Mouse (Mus musculus) cerebellum, postnatal 36 days (tissue): ENCODE data around the gene H2-Q1.
"Not testable (repeated sequence)": the region's sequence is repeated elsewhere in the genome, so short reads cannot be mapped to it uniquely, and the experiment has no call there.

Experiments used
- DNase-seq, 2 experiments: peaks; one replicate each; pipeline ENCODE4 v3.0.0; 2021 to 2022; ENCODE audit warnings: mixed read lengths in 2 of 2

The H2-Q1 gene

DNA sequence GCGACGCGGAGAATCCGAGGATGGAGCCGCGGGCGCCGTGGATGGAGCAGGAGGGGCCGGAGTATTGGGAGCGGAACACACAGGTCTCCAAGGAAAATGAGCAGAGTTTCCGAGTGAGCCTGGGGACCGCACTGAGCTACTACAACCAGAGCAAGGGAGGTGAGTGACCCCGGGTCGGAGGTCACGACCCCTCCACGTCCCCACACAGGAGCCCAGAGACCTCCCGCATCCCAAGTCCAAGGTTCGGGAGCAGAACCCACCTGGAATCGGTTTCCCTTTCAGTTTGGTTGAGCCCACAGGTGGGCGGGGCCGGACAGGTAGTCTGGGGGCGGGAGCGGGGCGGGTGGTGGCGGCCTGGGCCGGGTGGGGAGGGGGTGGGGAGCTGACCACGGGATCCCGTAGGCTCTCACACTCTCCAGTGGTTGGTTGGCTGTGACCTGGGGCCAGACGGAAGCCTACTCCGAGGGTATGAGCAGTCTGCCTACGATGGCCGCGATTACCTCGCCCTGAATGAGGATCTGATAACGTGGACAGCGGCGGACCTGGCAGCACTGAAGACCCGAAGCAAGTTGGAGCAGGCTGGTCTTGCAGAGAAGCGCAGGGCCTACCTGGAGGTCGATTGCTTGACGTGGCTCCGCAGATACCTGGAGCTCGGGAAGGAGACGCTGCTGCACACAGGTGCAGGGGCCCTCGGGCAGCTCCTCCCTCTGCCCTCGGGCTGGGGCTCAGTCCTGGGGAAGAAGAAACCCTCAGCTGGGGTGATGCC, 22.7 kb downstream of the H2-Q1 start:
- no peak for DNase-seq

DNA sequence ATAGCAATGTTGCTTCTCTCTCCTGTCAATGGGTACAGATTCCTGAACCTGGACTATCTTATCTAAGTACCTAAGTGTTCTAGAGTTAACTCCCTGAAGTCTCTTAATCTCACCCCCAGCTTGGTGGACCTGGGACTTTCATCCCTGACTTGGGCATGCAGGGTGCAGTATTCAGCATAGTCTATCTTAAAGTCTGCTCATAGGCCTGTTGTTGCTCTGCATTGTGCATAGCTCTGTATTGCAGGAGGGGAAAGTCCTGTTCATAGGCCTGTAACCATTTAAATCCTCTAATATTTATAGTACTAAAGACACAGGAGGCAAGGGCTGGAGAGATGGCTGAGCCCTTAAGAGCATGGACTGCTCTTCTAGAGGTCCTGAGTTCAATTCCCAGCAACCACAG, 27.5 kb downstream of the H2-Q1 start:
- not testable (repeated sequence) for DNase-seq

DNA sequence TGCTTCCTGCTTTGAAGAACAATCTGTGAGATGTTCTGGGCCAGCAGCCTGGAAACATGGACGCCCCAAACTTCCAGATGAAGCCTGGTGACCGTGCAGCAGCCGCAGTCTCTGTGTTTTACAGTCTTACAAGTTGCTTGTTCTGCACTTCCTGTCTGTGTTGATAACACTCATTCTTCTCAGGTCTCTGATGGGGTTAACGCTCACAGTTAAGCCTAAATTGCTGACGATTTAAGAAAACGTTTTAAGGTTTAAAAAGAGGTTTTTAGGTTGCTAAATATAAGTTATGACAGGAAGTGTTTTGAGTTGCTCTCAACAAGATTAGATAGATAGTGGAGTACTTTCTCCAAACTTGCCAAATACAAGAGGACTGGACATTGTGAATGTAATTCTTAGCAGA, 33.1 kb downstream of the H2-Q1 start:
- not testable (repeated sequence) for DNase-seq

DNA sequence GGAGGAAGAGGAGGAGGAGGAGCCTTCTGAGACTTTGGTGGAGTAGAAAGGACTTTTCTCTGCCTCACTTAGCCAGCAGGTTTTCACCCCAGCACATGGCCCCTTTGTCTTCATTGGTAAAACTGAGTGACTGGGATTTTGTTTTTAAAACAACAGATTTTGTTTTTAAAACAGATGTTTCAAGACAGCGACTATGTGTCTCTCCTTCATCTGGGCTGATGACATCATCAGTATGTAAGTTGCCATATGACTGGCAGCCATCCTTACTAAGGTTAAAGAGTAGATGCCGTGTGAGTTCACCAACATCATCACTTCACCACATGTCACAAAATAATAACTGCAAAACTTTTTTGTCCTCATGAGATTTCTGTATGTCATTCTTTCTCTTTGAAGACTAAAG, 33.9 kb downstream of the H2-Q1 start:
- no peak for DNase-seq

DNA sequence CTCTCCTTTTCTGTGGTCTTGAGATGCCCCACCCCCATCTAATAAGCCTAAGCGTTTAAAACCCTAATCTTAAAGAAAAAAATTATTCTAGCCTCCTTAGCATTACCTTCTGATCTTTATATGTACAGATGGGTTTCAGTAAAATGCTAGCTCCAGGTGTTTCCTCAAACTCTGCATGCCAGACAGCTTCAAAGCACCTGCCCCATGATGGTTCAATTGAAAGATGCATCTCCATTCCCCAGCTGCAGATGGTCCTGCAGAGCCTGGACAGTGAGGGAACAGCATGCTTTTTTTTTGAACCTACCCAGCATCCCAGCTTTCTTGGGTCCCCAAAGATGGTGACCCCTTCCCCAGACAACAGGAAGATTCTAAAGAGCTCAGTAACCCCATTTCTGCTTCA, 36.9 kb downstream of the H2-Q1 start:
- no peak for DNase-seq

DNA sequence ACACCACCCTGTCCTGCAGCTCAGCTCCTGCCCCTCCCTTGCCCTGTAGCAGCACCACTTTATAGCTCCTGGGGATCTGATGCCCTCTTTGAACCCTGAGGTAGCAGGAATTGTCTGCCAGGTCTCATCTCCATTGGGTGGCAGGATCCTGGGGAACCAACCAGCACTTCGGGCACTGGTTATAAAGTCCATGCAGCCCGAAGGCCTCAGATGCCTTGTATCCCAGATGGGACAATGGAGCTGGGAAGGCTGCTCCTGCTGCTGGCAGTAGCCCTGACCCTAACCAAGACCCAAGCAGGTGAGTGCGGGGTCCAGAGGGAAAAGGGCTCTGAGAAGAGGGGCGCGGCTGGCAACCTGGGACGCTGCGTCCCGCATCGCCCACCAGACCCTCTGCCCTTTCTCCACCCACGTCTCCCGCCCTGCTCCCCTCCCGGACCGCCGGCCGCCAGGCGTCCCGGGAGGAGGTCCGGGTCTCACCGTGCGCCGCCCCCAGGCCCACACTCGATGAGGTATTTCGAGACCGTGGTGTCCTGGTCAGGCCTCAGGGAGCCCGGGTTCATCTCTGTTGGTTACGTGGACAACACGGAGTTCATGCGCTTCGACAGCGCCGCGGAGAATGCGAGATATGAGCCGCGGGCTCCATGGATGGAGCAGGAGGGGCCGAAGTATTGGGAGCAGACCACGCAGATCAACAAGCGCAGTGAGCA, 38.7 kb downstream of the H2-Q1 start:
- no peak for DNase-seq

DNA sequence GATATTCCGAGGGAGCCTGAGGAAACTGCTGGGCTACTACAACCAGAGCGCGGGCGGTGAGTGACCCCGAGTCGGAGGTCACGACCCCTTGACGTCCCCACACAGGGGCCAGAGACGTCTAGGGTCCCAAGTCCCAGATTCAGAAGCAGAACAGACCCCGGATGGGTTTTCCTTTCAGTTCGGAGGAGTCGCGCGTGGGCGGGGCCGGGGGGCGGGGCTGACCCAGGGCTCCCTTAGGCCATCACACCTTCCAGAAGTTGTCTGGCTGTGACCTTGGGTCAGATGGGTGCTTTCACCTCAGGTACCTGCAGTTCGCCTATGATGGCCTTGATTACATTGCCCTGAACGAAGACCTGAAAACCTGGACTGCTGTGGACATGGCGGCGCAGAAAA, 39.3 kb downstream of the H2-Q1 start:
- DNase-seq: no peak
